Mouse (Mus musculus): ENCODE results near the gene Gtsf1. TPM values are rescaled to one million over a fixed set of nuclear protein-coding genes. Genes with fewer than 3 reads are reported as not detected.

Gene Gtsf1
- not detected for polyA plus RNA-seq (2017; shearing (Covaris generic))

GRCm38 (mm10) chr15:103430241-103430640 lies at the start of gene Gtsf1:
Gene Gtsf1 (minus strand): TSS chr15:103430470.

DNA sequence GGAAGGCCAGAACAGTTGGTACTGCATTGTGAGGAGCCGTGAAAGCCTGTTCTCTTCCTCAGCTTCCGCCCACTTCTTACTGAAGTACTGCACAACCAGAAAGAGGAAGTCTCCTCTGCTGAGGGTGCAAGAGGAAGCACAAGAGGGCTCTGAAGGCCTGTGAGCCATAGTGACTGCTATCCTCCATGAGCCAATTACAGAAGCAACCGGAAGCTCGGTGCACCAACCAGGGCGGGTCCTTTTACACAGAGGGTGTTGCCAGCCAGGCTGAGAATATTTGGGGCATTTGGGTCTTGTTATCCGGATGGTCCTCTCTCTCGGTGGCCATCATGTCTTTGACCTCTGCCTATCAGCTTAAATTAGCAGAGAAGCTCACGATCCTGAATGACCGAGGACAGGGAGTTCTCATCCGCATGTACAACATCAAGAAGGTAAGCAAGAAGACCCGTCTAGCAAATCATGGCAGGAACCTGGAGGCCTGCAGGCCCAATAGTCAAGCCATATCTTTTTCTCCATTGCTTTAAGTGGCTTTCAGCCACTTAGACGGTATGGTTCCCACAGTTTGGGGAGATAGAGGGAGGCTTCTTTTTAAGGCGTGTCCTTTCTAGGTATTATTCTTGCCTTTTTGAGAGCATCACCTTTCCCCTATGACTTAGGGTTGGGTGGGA lies 23.4 kb upstream of the Gtsf1 start, which contains the start of gene Nckap1l:
TSS of gene Nckap1l (plus strand) at position 244 of the 668 bp plus-strand sequence.

GRCm38 (mm10) chr15:103448369-103448768 lies 18.1 kb upstream of the Gtsf1 start, which contains the start of gene Gtsf2:
Gene Gtsf2 (minus strand): TSS chr15:103448469.

GRCm38 (mm10) chr15:103366376-103367149 lies 63.7 kb downstream of the Gtsf1 start, which contains the start of gene Itga5:
Gene Itga5 (minus strand): TSS chr15:103366763.

Other genes with a start within 250 kb of the Gtsf1 start
- gene Cbx5, start 190.7 kb downstream of the Gtsf1 start, polyA plus RNA-seq (2017; shearing (Covaris generic)), result 10.5 TPM
- gene Hnrnpa1, start 190.0 kb downstream of the Gtsf1 start, polyA plus RNA-seq (2017; shearing (Covaris generic)), result 150 TPM
- gene Nfe2, start 172.1 kb downstream of the Gtsf1 start, polyA plus RNA-seq (2017; shearing (Covaris generic)), result 0.70 TPM
- 118 TPM for gene Copz1, start 157.8 kb downstream of the Gtsf1 start, polyA plus RNA-seq (2017; shearing (Covaris generic))
- gene Gpr84, start 119.9 kb downstream of the Gtsf1 start, polyA plus RNA-seq (2017; shearing (Covaris generic)), result not detected
- not detected for gene Zfp385a, start 90.4 kb downstream of the Gtsf1 start, polyA plus RNA-seq (2017; shearing (Covaris generic))
- not detected for gene Itga5, start 63.7 kb downstream of the Gtsf1 start, polyA plus RNA-seq (2017; shearing (Covaris generic))
- gene Gtsf2, start 18.0 kb upstream of the Gtsf1 start, polyA plus RNA-seq (2017; shearing (Covaris generic)), result not detected
- 109 TPM for gene Nckap1l, start 23.3 kb upstream of the Gtsf1 start, polyA plus RNA-seq (2017; shearing (Covaris generic))
- 6.3 TPM for gene Pde1b, start 72.6 kb upstream of the Gtsf1 start, polyA plus RNA-seq (2017; shearing (Covaris generic))
- gene Ppp1r1a, start 107.5 kb upstream of the Gtsf1 start, polyA plus RNA-seq (2017; shearing (Covaris generic)), result not detected
- not detected for gene Glycam1, start 134.6 kb upstream of the Gtsf1 start, polyA plus RNA-seq (2017; shearing (Covaris generic))

Data from effector memory CD4-positive, alpha-beta T cell, adult 5 months (primary cell).